Mouse (Mus musculus) adrenal gland, postnatal 4 days (tissue): ENCODE data around the gene Dnah2. TPM values are rescaled to one million over a fixed set of nuclear protein-coding genes. Genes with fewer than 3 reads are reported as not detected.

Experiments used
- DNase-seq, 2 experiments: peaks; one replicate each; pipeline ENCODE4 v3.0.0; 2021 to 2022; ENCODE audit warnings: low spot score in 2 of 2, mixed read lengths in 2 of 2
- total RNA-seq, 2 experiments: library from RNA; stranded (reverse); gene quantifications; 2 replicates each; pipeline ENCODE4 v1.2.3; 2021

Dnah2 gene
- total RNA-seq, 2 experiments from 2014 or later = 1.1 to 1.7 TPM

DNA sequence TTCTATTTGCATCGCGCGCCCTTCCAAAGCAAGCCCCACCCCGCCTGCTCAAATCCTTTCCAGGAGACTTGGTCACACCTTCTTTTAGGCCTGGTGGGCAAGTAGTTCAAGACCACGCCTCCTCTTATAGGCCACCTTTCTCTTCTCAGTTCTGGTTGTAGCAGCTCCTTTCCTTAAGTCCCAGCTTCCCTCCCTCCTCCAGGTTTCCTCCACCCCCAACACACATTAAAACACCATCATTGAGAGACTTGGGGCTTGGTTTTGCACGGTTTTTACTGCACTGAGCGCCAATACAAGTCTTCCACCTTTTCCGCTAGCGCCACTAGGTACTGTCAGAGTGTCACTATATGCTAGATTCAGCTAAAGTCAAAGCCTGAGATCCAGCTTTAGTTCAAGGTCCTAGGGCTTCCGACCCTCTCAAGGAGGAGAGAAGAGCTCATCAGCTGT is 128.3 kb downstream of the Dnah2 start:
- DNase-seq = no peak

- no peak for DNase-seq
Observed at GRCm38 (mm10) chr11:69419813-69420553, 128.9 kb downstream of the Dnah2 start.

DNA sequence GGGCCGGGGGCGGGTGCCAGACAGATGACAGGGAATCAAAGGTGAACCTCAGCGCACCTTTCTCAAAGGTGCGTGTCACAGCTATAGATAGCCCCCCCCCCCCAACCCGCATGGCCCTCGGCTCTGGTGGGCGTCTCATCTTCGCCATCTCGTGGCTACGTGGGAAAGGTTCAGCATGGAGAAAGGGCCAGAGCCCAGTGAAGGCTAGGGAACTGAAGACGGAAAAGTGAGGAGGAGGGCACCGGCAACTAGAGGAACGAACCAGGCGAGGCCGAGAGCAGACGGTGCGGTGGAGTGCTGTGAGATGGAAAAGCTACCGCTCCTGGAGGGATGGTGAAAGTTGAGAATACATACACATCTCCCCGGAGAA is 129.5 kb downstream of the Dnah2 start:
- no peak for DNase-seq

GRCm38 (mm10) chr11:69418481-69419442 is 130.1 kb downstream of the Dnah2 start:
- DNase-seq = peak in 1 of 2 experiments; percentile 82

- peak; percentile 80 to 94 for DNase-seq
Observed at GRCm38 (mm10) chr11:69417449-69418384, 131.2 kb downstream of the Dnah2 start.

GRCm38 (mm10) chr11:69416921-69417448 is 131.9 kb downstream of the Dnah2 start:
- no peak for DNase-seq

DNA sequence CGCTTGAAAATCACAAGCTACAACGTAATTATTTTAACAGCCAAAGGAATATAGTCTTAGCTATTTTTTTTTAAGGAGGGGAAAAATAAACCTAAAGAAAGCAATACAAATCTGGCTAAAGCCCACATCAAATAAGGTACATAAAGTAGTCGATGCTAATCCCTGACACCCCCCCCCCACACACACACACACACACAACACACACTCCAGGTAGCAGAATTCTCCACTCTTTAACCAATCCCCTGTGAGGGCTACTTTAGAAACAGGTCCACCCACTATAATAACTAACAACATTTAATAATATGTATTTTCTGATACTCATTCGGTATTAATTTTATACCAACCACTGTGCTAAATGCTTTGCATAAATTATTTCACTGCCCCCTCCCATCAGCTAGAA is 132.4 kb downstream of the Dnah2 start:
- no peak for DNase-seq

DNA sequence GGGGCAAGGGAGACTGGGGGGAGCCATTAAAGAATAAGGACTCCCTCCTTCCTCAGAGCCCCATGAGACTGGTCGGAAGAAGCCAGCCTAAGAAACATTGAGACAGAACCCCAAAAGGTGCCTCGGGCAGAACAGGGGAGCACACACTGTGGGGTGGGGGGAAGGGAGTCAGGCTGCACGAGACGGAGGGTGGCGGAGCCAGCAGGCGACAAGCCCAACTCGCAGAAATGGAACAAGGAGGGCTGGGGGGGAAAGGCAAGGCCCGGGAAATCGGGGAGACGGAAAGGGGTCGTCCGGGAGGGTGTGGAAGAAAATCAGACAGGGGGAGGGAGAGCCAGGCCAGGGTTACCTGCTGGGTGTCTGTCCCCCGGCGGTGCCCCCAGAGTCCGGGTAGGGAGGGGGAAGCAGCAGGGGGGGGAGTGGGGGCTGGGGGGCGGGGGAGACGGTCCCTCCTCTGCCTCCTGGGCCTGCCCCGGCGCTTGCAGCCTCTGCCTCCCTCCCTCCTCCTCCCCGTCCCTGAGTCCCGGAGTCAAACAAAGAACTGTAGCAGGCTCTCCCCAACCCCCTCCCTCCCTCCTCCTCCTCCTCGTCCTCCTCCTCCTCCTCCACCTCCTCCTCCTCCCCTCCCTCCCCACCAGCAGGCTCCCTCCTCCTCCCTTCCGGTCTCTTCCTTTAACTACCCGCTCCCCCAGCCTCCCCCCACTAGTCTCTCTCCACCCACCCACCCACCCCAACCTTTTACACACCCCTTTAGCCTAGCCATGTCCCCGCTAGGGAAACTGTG is 133.1 kb downstream of the Dnah2 start:
- no peak for DNase-seq

GRCm38 (mm10) chr11:69415327-69415667 is 133.6 kb downstream of the Dnah2 start:
- DNase-seq = no peak

- no peak for DNase-seq
Observed at GRCm38 (mm10) chr11:69414421-69415326, 134.2 kb downstream of the Dnah2 start.

DNA sequence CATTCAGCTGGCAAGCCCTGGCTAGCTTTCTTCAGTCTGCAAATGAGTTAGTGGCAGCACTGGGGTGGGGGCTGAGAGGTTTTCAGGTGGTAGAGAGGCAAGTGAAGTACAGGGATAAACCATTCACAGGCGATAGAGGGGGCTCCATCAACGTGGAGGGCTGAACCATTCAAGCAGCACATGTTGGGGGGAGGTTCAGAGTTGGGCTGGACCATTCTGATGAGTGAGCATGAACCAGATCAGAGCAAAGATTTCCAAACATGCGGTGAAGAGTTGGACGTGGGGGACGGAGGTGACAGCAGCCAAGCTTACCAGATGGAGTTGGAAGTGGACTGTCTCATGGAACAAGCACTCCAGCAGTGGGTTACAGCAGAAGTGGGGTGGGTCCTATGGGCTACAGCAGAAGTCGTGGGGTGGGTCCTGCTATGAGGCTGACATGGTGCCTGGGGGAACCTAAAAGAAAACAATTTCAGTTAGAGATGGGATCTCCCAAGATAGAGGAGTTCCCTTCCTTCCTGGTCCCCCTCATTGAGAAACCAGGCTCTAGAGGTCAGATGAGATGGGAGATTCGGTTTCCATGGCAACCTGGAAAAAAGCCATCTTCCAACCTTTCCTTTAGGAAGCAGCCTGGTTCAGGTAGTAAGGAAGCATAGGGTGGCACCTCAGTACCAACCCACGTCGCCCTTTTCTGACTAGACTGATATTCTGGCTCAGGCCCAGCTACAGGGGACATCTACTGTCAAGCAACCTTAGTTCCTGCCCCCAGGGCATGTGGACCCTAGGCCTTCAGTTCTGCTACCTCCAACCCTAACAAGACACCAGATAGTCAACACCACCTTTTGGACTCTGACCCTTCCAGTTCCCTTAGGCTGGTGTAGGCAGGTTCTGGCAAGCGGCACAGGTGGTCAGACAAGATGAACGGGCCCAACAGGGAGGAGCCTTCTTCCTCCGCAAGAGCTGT is 135.4 kb downstream of the Dnah2 start, which contains the start of gene Kdm6b:
Gene Kdm6b (minus strand): TSS at position 455 of the 961 bp plus-strand sequence.
- no peak for DNase-seq

DNA sequence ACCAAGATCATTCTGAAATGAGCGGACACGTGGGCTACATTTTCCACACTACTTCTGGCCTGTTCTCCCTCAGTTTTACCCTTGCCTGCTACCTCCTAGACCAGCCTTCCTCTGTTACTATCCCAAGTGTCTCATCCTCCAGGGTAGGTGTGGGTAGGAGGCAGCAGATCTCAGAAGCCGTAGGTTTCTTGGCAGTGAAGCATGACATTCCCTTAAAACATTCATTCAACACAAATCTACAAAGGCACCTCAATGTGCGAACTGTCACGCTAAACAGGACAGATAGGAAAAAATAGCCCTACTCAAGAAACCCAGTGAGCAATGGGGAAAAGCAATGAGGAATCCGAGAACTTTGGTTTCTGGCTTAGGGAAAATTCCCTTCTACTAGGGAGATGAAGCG is 136.4 kb downstream of the Dnah2 start:
- DNase-seq = no peak

DNA sequence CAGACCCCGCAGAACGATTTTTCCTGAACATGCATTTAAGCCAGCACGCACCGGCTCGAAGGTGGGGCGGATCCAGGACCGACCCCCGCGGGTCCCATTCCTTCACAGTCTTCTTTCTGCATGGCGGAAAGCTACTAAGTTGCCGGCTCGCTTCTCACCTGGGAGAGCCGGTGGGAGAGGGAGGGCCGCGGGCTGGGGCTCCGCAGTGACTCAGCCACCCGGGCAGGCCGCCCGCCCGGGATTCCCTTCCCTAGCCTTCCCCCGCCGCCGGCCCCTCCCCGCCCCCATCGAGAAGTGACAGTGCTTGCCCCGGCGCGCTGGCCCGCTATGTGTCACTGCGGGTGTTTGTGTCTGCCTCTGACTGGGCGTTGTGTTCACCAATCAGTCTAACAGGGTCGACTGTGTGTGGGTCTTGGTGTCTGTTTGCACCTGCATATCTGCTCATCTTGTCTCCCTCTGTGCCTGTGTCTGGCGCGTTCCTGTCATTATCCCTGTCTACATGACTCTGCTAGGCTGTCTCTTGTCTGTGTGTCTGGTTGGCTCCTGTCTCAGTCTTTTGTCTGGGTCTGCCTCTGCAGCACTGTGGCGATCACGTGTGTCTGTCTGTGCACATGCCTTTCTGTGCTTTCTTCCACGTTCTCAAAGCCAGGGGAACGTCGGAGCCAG is 137.2 kb downstream of the Dnah2 start:
- DNase-seq = peak in 1 of 2 experiments; percentile 67

- DNase-seq = peak; percentile 79 to 88
Observed at GRCm38 (mm10) chr11:69411073-69411535, 137.8 kb downstream of the Dnah2 start.

- no peak for DNase-seq
Observed at GRCm38 (mm10) chr11:69410310-69411072, 138.4 kb downstream of the Dnah2 start.

DNA sequence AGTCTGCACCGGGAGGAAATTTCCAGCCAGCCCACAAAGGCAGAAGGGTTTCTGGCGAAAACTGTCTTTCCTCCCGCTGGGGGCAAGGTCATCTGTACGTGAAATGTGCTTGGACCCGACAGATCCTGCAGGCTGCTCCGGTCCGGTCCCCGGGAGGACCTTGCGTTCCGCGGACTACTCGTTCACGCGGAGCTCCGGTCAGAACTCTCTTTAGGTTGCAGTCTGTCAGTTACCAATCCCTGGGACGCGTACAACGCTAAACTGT is 138.9 kb downstream of the Dnah2 start:
- DNase-seq = no peak
